Mouse (Mus musculus): ENCODE measurements around the gene Prkca. TPM values are rescaled to one million over a fixed set of nuclear protein-coding genes. Genes with fewer than 3 reads are reported as not detected.

Prkca gene
- 10 to 100 TPM; 11.7 to 15.3 TPM for polyA plus RNA-seq (2017; shearing (Covaris generic))

- peak; percentile 71 for ATAC-seq
Measured at GRCm38 (mm10) chr11:108343789-108344462, at the start of gene Prkca. Gene Prkca, minus strand, starts transcription at chr11:108343928.

- ATAC-seq = no peak
Measured at GRCm38 (mm10) chr11:108385666-108386024, 41.9 kb upstream of the Prkca start.

- no peak for ATAC-seq
Measured at GRCm38 (mm10) chr11:108384920-108385665, 41.4 kb upstream of the Prkca start.

GRCm38 (mm10) chr11:108382664-108383063 lies 38.9 kb upstream of the Prkca start:
- ATAC-seq = no peak

GRCm38 (mm10) chr11:108378363-108378751 lies 34.6 kb upstream of the Prkca start:
- no peak for ATAC-seq

GRCm38 (mm10) chr11:108377680-108378362 lies 34.1 kb upstream of the Prkca start:
- peak; percentile 82 for ATAC-seq

GRCm38 (mm10) chr11:108376815-108377214 lies 33.1 kb upstream of the Prkca start:
- ATAC-seq = no peak

- ATAC-seq = no peak
Measured at GRCm38 (mm10) chr11:108367046-108367445, 23.3 kb upstream of the Prkca start.

- no peak for ATAC-seq
Measured at GRCm38 (mm10) chr11:108365600-108365999, 21.9 kb upstream of the Prkca start.

GRCm38 (mm10) chr11:108364945-108365589 lies 21.3 kb upstream of the Prkca start:
- no peak for ATAC-seq

- no peak for ATAC-seq
Measured at GRCm38 (mm10) chr11:108363991-108364390, 20.3 kb upstream of the Prkca start.

GRCm38 (mm10) chr11:108362965-108363364 lies 19.2 kb upstream of the Prkca start:
- no peak for ATAC-seq

- ATAC-seq = no peak
Measured at GRCm38 (mm10) chr11:108360983-108361382, 17.3 kb upstream of the Prkca start.

- ATAC-seq = no peak
Measured at GRCm38 (mm10) chr11:108358911-108359310, 15.2 kb upstream of the Prkca start.

- no peak for ATAC-seq
Measured at GRCm38 (mm10) chr11:108356020-108356419, 12.3 kb upstream of the Prkca start.

- ATAC-seq = no peak
Measured at GRCm38 (mm10) chr11:108352842-108353388, 9.2 kb upstream of the Prkca start.

GRCm38 (mm10) chr11:108350799-108351198 lies 7.1 kb upstream of the Prkca start:
- ATAC-seq = no peak

- no peak for ATAC-seq
Measured at GRCm38 (mm10) chr11:108345321-108345720, 1.6 kb upstream of the Prkca start.

- no peak for ATAC-seq
Measured at GRCm38 (mm10) chr11:108344759-108345158, 1.0 kb upstream of the Prkca start.

GRCm38 (mm10) chr11:108342781-108343768 lies 653 bp downstream of the Prkca start, which contains the start of gene Apoh:
Gene Apoh, plus strand, starts transcription at chr11:108343354.
- ATAC-seq = peak; percentile 17

- ATAC-seq = peak; percentile 34
Measured at GRCm38 (mm10) chr11:108341783-108342182, 1.9 kb downstream of the Prkca start.

Measured in activated CD4-positive, CD25-positive, alpha-beta regulatory T cell, adult 4 months (primary cell).